Mouse (Mus musculus) liver, embryonic 14.5 days (tissue): ENCODE data around the gene Mrpl48.

ENCODE experiments used
- CTCF ChIP-seq: IDR thresholded peaks from 2 replicates; pipeline ENCODE4 v1.5.1; 2016; ENCODE audit warnings: antibody characterized with exemption, low read depth, control low read depth
- EP300 ChIP-seq: IDR thresholded peaks from 2 replicates; pipeline ENCODE4 v1.6.1; 2016; ENCODE audit warnings: antibody characterized with exemption, low read depth

GRCm38 (mm10) chr7:100499465-100499864 is 108.6 kb downstream of the Mrpl48 start:
- TF ChIP-seq CTCF = no peak
- TF ChIP-seq EP300 = no peak
